In genomic region chr1:152220804-152221565, GRCm38 (mm10) we compare ENCODE assay signal across 19 mouse cellular contexts.
A peak's percentile ranks its signal among the peaks of the same experiment; 100 is the strongest.
DNase-seq lines count a peak whose midpoint lies in the region; ATAC-seq and TF ChIP-seq lines count a peak whose summit lies in the region.
"Had no signal": no experiment of that assay in that cellular context is flagged by ENCODE, and none has a peak within 500 bp of the region (broad histone marks: within the 10 kb centered on the region; RNA-seq: fewer than 3 reads in every experiment).

No protein-coding gene starts in this region.

- H3K4me2 ChIP-seq in forebrain, embryonic 11.5 days (ENCODE audit: low read depth, low read length, severe bottlenecking): no peak overlapping the region
- H3K4me2 ChIP-seq in forebrain, embryonic 16.5 days (ENCODE audit: low read length): no peak overlapping the region
- no peak overlapping the region for H3K4me2 ChIP-seq in liver, postnatal 0 days (ENCODE audit: low read depth, low read length)
- no peak overlapping the region for H3K4me2 ChIP-seq in CH12.LX (ENCODE audit: insufficient read depth, low read depth, poor library complexity, severe bottlenecking)
- no peak overlapping the region for H3K4me2 ChIP-seq in forebrain, postnatal 0 days (ENCODE audit: low read depth)
- H3K4me2 ChIP-seq: embryonic facial prominence, embryonic 15.5 days; heart, embryonic 11.5 days; liver, embryonic 13.5 days; midbrain, embryonic 15.5 days had no signal

- in situ Hi-C loops in CH12.LX (cut with MboI; ENCODE audit: low pct_ligation_motif_present, low pct_unique_long_range_greater_than_20kb, low sequenced_read_pairs): no loop called here

- DNase-seq in forebrain, embryonic 11.5 days (ENCODE audit: low spot score): peak; percentile 35
- no peak for DNase-seq in liver, postnatal 0 days
- DNase-seq in liver (no peak), CH12.LX (ENCODE audit: extremely low read depth) (no peak)
- peak; percentile 34 for DNase-seq in naive thymus-derived CD4-positive, alpha-beta T cell, adult 2 months (ENCODE audit: low read depth)
- no peak for DNase-seq in forebrain, postnatal 0 days
- DNase-seq: adrenal gland, postnatal 25 days; cerebellum, adult 8-10 months; gastrocnemius, postnatal 36 days; kidney, adult 8-10 months; kidney, postnatal 36 days; liver, embryonic 13.5 days; thymus, postnatal 36 days had no signal

- no peaks in the 10 kb centered on the region for H3K27me3 ChIP-seq in forebrain, embryonic 11.5 days (ENCODE audit: control insufficient read depth, insufficient read depth, low read length)
- no peaks in the 10 kb centered on the region for H3K27me3 ChIP-seq in forebrain, embryonic 16.5 days (replicated peaks; ENCODE audit: control insufficient read depth, insufficient read depth, low read length)
- H3K27me3 ChIP-seq in liver, postnatal 0 days (ENCODE audit: insufficient read depth, low read length): no peaks in the 10 kb centered on the region
- H3K27me3 ChIP-seq in CH12.LX (replicated peaks): no peaks in the 10 kb centered on the region
- H3K27me3 ChIP-seq in forebrain, postnatal 0 days (ENCODE audit: insufficient read depth, low read length): no peaks in the 10 kb centered on the region
- H3K27me3 ChIP-seq: embryonic facial prominence, embryonic 15.5 days; liver, embryonic 13.5 days; midbrain, embryonic 15.5 days had no signal

- no peak overlapping the region for H3K4me3 ChIP-seq in forebrain, embryonic 11.5 days (ENCODE audit: low read depth, low read length)
- H3K4me3 ChIP-seq in forebrain, embryonic 16.5 days (replicated peaks; ENCODE audit: low read length): no peak overlapping the region
- H3K4me3 ChIP-seq in liver, postnatal 0 days (ENCODE audit: low read depth, low read length): no peak overlapping the region
- no peak overlapping the region for H3K4me3 ChIP-seq in CH12.LX (replicated peaks in 1 of 3; ENCODE audit: low read depth in 2 of 3, low read length in 2 of 3, poor library complexity in 1 of 3)
- no peak overlapping the region for H3K4me3 ChIP-seq in forebrain, postnatal 0 days (ENCODE audit: low read depth, low read length)
- H3K4me3 ChIP-seq: embryonic facial prominence, embryonic 15.5 days; forebrain, embryonic 10.5 days; liver, embryonic 13.5 days; midbrain, embryonic 15.5 days had no signal

- no peaks in the 10 kb centered on the region for H3K36me3 ChIP-seq in forebrain, embryonic 11.5 days (ENCODE audit: control insufficient read depth, insufficient read depth, low read length)
- H3K36me3 ChIP-seq in forebrain, embryonic 16.5 days (ENCODE audit: control insufficient read depth, insufficient read depth): no peaks in the 10 kb centered on the region
- no peaks in the 10 kb centered on the region for H3K36me3 ChIP-seq in liver, postnatal 0 days (replicated peaks; ENCODE audit: insufficient read depth, low read length)
- no peaks in the 10 kb centered on the region for H3K36me3 ChIP-seq in CH12.LX (replicated peaks in 1 of 2; ENCODE audit: control insufficient read depth in 1 of 2, insufficient read depth in 1 of 2, low read length in 1 of 2)
- H3K36me3 ChIP-seq in forebrain, postnatal 0 days (ENCODE audit: insufficient read depth): no peaks in the 10 kb centered on the region
- H3K36me3 ChIP-seq: embryonic facial prominence, embryonic 15.5 days; forebrain, embryonic 10.5 days; liver, embryonic 13.5 days; midbrain, embryonic 15.5 days had no signal

- no peak overlapping the region for H3K9ac ChIP-seq in forebrain, embryonic 11.5 days (ENCODE audit: low read length)
- H3K9ac ChIP-seq in forebrain, embryonic 16.5 days (replicated peaks; ENCODE audit: low read depth, low read length): no peak overlapping the region
- no peak overlapping the region for H3K9ac ChIP-seq in liver, postnatal 0 days (replicated peaks)
- no peak overlapping the region for H3K9ac ChIP-seq in CH12.LX (ENCODE audit: insufficient read depth, low read depth)
- no peak overlapping the region for H3K9ac ChIP-seq in forebrain, postnatal 0 days
- H3K9ac ChIP-seq: embryonic facial prominence, embryonic 15.5 days; liver, embryonic 13.5 days; midbrain, embryonic 15.5 days had no signal

- H3K27ac ChIP-seq in forebrain, embryonic 11.5 days (ENCODE audit: low read depth, low read length): no peak overlapping the region
- H3K27ac ChIP-seq in forebrain, embryonic 16.5 days (ENCODE audit: low read length): no peak overlapping the region
- no peak overlapping the region for H3K27ac ChIP-seq in liver, postnatal 0 days (ENCODE audit: low read depth)
- no peak overlapping the region for H3K27ac ChIP-seq in CH12.LX (ENCODE audit: insufficient read depth, low read depth)
- no peak overlapping the region for H3K27ac ChIP-seq in forebrain, postnatal 0 days (ENCODE audit: low read depth, low read length)
- H3K27ac ChIP-seq: embryonic facial prominence, embryonic 15.5 days; forebrain, embryonic 10.5 days; liver, embryonic 13.5 days; midbrain, embryonic 15.5 days had no signal

- WGBS in forebrain, embryonic 11.5 days: 88% methylated on average over 14 of the region's 14 CpGs
- WGBS in forebrain, embryonic 16.5 days: 83% methylated on average over 14 of the region's 14 CpGs
- WGBS in liver, postnatal 0 days (ENCODE audit: insufficient replicate concordance): 85% methylated on average over 14 of the region's 14 CpGs
- 77% methylated on average over 14 of the region's 14 CpGs for WGBS in forebrain, postnatal 0 days

- TF ChIP-seq POLR2A in CH12.LX (IDR thresholded peaks at IDR 0.05; ENCODE audit: low read depth, low read length): no peak

- H3K9me3 ChIP-seq in forebrain, embryonic 11.5 days (ENCODE audit: control insufficient read depth, low read length): no peaks in the 10 kb centered on the region
- no peaks in the 10 kb centered on the region for H3K9me3 ChIP-seq in forebrain, embryonic 16.5 days (ENCODE audit: control insufficient read depth, low read length)
- no peaks in the 10 kb centered on the region for H3K9me3 ChIP-seq in liver, postnatal 0 days (ENCODE audit: low read length)
- no peaks in the 10 kb centered on the region for H3K9me3 ChIP-seq in CH12.LX (replicated peaks; ENCODE audit: low read length)
- 0 out of 2 replicates have a peak, but pooled peaks cover 4% of the 10 kb centered on the region for H3K9me3 ChIP-seq in forebrain, postnatal 0 days (ENCODE audit: low read length)
- H3K9me3 ChIP-seq: embryonic facial prominence, embryonic 15.5 days; forebrain, embryonic 10.5 days; liver, embryonic 13.5 days; midbrain, embryonic 15.5 days had no signal

- TF ChIP-seq EP300 in liver, postnatal 0 days (IDR thresholded peaks at IDR 0.05; ENCODE audit: low read depth): no peak
- no peak for TF ChIP-seq EP300 in CH12.LX (IDR thresholded peaks at IDR 0.05; ENCODE audit: low read length)

- no peak for ATAC-seq in forebrain, embryonic 11.5 days (replicated peaks; ENCODE audit: low FRiP score)
- no peak for ATAC-seq in forebrain, embryonic 16.5 days
- no peak for ATAC-seq in liver, postnatal 0 days
- ATAC-seq in forebrain, postnatal 0 days: no peak
- ATAC-seq: activated CD4-positive, CD25-positive, alpha-beta regulatory T cell, adult 4 months; midbrain, embryonic 15.5 days had no signal

- dilution Hi-C loops in CH12.LX (cut with MboI; ENCODE audit: extremely low pct_ligation_motif_present, extremely low pct_unique_long_range_greater_than_20kb, low sequenced_read_pairs): no loop called here

- no peaks in the 10 kb centered on the region for H3K4me1 ChIP-seq in forebrain, embryonic 11.5 days (replicated peaks; ENCODE audit: control insufficient read depth, insufficient read depth, low read length)
- H3K4me1 ChIP-seq in forebrain, embryonic 16.5 days (replicated peaks; ENCODE audit: control insufficient read depth, insufficient read depth, low read length): peaks cover 4% of the 10 kb centered on the region
- H3K4me1 ChIP-seq in liver, postnatal 0 days (ENCODE audit: insufficient read depth): no peaks in the 10 kb centered on the region
- no peaks in the 10 kb centered on the region for H3K4me1 ChIP-seq in CH12.LX (ENCODE audit: control insufficient read depth in 1 of 2, insufficient read depth in 2 of 2)
- no peaks in the 10 kb centered on the region for H3K4me1 ChIP-seq in forebrain, postnatal 0 days (ENCODE audit: insufficient read depth)
- H3K4me1 ChIP-seq: forebrain, embryonic 10.5 days; liver, embryonic 13.5 days; midbrain, embryonic 15.5 days had no signal

- TF ChIP-seq CTCF in liver, postnatal 0 days (IDR thresholded peaks at IDR 0.05; ENCODE audit: low read depth): peak; percentile 7; the same call in 1 of the 2 replicates
- TF ChIP-seq CTCF in CH12.LX (conservative IDR thresholded peaks at IDR 0.05 in 1 of 2, IDR thresholded peaks at IDR 0.05 in 1 of 2; ENCODE audit: low read depth in 2 of 2, low read length in 2 of 2): peak in 1 of 2 experiments; percentile 55; a peak in 2 of 4 replicates
- TF ChIP-seq CTCF in forebrain, postnatal 0 days (IDR thresholded peaks at IDR 0.05; ENCODE audit: low read depth): no peak

- no peaks in the 10 kb centered on the region for H3K79me2 ChIP-seq in CH12.LX (replicated peaks; ENCODE audit: control insufficient read depth, extremely low read depth, insufficient read depth, poor library complexity, severe bottlenecking)

- TF ChIP-seq RAD21 in CH12.LX (IDR thresholded peaks at IDR 0.05; ENCODE audit: low read depth, low read length): peak; percentile 26

TF ChIP-seq in CH12.LX, 34 proteins besides CTCF, POLR2A, EP300 and RAD21:
- TF ChIP-seq USF1 (IDR thresholded peaks at IDR 0.05; ENCODE audit: low read depth, low read length) (no peak), GABPA (IDR thresholded peaks at IDR 0.05; ENCODE audit: insufficient replicate concordance, low read depth, low read length) (no peak), SMC3 (IDR thresholded peaks at IDR 0.05; ENCODE audit: low read depth, low read length) (peak; percentile 42), TBP (conservative IDR thresholded peaks at IDR 0.05; ENCODE audit: low read depth, low read length) (no peak), MXI1 (IDR thresholded peaks at IDR 0.05; ENCODE audit: low read depth, low read length) (no peak), BHLHE40 (IDR thresholded peaks at IDR 0.05; ENCODE audit: low read depth, low read length) (no peak), NELFE (IDR thresholded peaks at IDR 0.05; ENCODE audit: low read depth, low read length) (no peak)

Comparison
In these comparisons a context has a peak if more than half of its experiments do, and no peak if none do; other contexts are left out.
1. DNase-seq: peak in forebrain, embryonic 11.5 days (single experiment) and naive thymus-derived CD4-positive, alpha-beta T cell, adult 2 months (single experiment); none in liver, postnatal 0 days (single experiment), liver (single experiment), CH12.LX (single experiment) and forebrain, postnatal 0 days (single experiment).